Mouse (Mus musculus): Measurements from ENCODE around the gene Elf4. TPM values are rescaled to one million over a fixed set of nuclear protein-coding genes. Genes with fewer than 3 reads are reported as not detected.

The Elf4 gene
- 1 to 10 TPM; 1.0 TPM for total RNA-seq (2021)
- long read RNA-seq = 0 reads

DNA sequence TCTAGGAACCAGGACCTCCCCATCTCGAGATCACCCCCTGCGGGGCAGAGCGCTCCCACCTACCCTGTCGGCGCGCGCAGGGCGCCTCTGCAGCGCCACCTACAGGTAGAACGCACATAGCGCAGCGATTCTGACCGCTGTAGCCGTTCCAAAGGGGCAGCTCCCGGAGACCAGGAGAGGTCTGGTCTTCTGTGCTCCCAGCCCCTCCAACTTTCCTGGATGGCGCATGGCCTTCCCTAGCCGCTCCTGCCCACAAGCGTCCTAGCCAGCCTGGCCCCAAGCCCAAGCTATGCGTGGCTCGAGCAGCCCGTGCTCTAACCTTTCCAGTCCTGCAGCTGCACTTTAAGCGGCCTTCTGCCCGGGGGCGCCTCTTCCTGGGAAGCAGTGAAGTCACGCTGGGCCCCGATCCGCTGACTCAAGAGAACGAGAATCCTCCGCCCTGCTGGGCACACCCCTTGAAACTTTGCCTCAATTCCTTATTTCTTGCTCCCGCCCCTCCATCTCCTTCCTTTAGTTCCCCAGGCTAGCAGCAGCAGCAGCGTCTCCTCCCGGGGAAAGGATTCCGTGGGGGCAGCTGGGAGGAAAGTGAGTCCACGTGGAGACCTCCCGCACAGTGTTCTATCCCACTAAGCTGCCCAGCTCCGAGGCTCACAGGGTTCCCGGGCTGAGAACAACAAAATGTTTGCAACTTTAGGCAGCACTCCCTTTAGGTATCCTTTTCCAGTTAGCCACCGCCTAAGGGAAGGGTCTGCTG is at the start of gene Elf4:
TSS of gene Elf4 (minus strand) at position 379 of the 754 bp plus-strand sequence.
- DNase-seq (ENCODE audit: low spot score in 2 of 2) = peak; percentile 70 to 75

GRCm38 (mm10) chrX:48493763-48494162 is 30.8 kb upstream of the Elf4 start:
- no peak for DNase-seq (ENCODE audit: low spot score in 2 of 2)

DNA sequence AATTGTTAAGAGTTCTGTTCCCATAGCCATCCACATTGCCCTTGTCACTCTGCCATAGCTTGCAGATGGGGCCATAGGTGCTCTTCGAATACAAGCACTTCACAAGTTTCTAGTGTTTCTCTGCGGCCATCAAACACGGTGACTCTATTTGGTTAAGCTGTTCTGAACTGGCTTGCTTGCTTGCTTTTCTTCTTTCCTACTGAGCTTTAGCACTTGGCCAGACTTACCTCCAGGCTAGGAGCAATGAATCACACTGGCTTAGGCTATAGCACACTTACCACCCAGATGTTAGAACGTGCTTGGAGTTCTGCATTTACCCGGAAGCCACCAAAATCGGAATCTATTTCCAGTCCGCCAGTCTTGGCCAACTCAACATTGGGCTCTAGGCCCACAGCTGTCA is 18.8 kb upstream of the Elf4 start:
- no peak for DNase-seq (ENCODE audit: low spot score in 2 of 2)

- no peak for DNase-seq (ENCODE audit: low spot score in 2 of 2)
These were observed 18.2 kb upstream of the Elf4 start for GRCm38 (mm10) chrX:48481095-48481494.

DNA sequence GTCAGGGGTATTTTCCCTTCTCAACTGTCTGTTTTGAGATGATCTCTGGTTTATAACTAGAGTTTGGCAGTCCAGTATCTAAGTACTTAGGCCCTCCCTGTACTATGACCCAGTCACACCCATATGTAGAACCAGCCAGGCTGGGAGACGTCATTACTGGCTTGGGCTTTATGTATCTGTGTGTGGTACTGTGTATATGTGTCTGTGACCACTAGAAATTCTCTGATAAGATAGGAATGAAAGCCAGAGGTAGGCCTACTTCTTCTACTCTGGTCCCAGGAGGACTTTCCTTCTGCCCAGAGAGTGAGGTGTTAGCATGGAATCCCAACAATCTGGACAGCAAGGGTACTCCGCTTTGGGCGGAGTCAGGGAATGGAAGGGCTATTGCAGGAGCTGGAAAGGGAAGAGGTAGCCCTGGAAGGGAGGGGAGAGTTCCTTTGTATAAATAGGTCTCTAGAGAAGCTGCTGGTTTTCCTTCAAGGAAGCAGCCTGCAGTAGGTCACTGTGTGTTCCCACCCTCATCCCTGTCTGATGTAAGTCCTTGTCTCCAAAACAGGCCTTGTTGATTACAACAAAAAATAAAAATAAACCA is 4.5 kb upstream of the Elf4 start:
- DNase-seq (ENCODE audit: low spot score in 2 of 2) = no peak

- no peak for DNase-seq (ENCODE audit: low spot score in 2 of 2)
These were observed 3.2 kb upstream of the Elf4 start for GRCm38 (mm10) chrX:48466174-48466573.

DNA sequence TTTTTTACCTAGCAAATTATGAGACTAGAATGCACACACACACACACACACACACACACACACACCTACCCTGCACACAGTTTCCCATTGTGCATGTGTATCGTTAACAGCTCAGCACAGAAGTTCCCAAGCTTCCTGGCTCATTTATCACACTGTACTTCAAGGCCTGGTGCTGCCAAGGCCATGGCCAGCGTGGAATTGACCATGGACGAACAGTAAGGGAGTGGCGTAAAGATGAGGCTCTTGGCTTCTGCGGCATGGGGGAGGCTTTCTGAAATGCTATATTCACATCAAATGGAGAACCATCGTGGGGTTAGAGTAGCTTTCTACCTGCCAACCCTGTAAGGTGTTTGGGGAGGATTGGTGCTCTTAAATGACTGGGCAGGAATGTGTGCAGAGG is 1.5 kb upstream of the Elf4 start:
- DNase-seq (ENCODE audit: low spot score in 2 of 2) = no peak

- DNase-seq (ENCODE audit: low spot score in 2 of 2) = no peak
These were observed 704 bp upstream of the Elf4 start for GRCm38 (mm10) chrX:48463636-48464035.

GRCm38 (mm10) chrX:48462297-48462696 is 635 bp downstream of the Elf4 start:
- DNase-seq (ENCODE audit: low spot score in 2 of 2) = no peak

GRCm38 (mm10) chrX:48461006-48461405 is 1.9 kb downstream of the Elf4 start:
- no peak for DNase-seq (ENCODE audit: low spot score in 2 of 2)

DNA sequence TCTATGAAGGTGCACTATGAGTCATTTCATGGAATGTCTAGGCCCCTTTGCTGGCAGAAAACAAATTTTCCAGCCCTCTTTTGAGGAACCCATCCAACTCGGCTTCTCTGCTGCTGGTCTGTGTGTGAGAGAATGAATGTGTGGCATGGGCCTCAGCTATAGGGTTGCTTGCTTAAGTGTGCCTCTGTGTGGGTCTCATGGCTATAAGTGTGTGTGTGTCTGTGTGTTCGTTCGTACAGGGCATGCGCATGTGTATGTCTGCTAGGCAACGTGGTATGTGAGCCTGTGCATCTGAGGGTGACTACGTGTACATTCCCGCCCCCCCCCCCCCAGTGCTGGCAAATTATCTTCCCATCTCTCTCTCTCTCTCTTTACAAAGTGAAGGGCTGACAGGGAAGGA is 2.4 kb downstream of the Elf4 start:
- no peak for DNase-seq (ENCODE audit: low spot score in 2 of 2)

DNA sequence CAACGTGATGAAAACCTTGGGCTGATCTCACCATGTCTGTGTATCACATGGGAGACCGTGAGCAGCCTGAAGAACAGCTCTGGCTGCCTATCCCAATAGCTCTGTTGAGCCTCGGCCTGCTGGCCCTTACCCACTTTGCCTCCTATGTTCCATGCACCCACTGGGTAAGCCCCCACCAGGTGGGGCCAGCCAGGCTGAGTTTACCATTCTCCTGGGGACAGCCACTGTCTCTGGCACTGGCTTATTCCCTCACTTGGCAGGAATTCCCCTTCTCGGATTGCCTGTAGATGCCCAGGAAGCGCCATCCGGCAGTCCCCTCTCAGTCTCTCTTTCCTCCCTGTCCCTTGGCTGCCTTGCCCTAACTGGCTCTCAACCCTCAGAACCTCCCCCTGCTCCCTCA is 6.0 kb downstream of the Elf4 start:
- no peak for DNase-seq (ENCODE audit: low spot score in 2 of 2)

GRCm38 (mm10) chrX:48455018-48455417 is 7.9 kb downstream of the Elf4 start:
- DNase-seq (ENCODE audit: low spot score in 2 of 2) = no peak

GRCm38 (mm10) chrX:48454495-48454878 is 8.4 kb downstream of the Elf4 start:
- DNase-seq (ENCODE audit: low spot score in 2 of 2) = no peak

GRCm38 (mm10) chrX:48453736-48454494 is 9.0 kb downstream of the Elf4 start:
- DNase-seq (ENCODE audit: low spot score in 2 of 2) = peak; percentile 19 to 29

DNA sequence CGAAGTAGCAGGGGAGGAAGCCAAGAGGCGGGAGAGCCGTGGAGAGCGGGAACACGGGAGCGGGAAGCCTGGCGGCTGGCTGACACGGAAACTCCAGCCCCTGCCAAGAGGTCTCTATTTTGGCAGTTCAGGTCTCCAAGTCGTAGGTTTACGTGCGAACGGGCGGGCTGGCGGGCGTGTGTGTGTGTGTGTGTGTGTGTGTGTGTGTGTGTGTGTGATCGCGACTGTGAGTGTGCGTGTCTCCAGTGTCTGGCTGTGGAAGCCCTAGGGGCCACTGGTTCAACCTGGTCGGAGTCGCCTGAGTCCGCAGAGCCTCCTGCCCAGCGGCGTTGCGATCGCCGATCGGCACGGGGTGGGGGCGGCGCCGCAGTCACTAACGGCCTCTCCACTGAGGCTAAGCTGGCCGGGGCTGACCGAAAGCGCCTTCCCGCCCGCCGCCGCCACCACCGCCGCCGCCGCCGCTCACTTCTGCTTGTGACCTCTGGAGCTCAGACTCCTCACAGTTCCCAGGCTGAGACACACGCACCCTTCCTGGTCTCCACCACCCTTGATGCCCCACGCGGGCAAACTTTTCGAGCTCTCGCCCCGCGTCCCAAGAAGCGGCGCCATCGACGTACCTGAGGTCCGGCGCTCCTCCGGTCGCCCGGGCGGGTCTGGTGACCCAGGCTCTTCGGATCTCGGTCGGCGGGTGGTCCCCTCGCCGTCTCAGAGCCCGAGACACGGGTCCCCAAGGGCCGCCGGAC is 9.8 kb downstream of the Elf4 start:
- DNase-seq (ENCODE audit: low spot score in 2 of 2) = no peak

GRCm38 (mm10) chrX:48452231-48452890 is 10.6 kb downstream of the Elf4 start:
- no peak for DNase-seq (ENCODE audit: low spot score in 2 of 2)

- DNase-seq (ENCODE audit: low spot score in 2 of 2) = no peak
These were observed 13.3 kb downstream of the Elf4 start for GRCm38 (mm10) chrX:48449646-48450045.

DNA sequence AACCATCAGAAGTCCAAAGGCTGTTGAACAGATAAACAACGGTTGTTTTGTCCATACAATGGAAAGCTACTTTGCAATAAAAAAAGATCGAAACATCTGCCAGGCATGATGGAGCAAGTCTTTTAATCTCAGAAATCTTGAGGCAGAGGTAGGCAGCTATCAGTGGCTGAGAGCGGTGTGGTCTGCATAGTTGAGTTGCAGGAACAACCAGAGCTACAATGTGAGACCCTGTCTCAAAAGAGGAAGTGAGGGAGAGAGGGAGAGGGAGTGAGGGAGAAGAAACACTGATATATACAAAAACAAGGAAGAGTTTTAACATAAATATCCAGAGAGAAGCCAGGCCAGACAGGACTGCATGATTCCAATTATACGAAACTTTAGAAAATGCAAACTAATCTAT is 18.3 kb downstream of the Elf4 start:
- no peak for DNase-seq (ENCODE audit: low spot score in 2 of 2)

DNA sequence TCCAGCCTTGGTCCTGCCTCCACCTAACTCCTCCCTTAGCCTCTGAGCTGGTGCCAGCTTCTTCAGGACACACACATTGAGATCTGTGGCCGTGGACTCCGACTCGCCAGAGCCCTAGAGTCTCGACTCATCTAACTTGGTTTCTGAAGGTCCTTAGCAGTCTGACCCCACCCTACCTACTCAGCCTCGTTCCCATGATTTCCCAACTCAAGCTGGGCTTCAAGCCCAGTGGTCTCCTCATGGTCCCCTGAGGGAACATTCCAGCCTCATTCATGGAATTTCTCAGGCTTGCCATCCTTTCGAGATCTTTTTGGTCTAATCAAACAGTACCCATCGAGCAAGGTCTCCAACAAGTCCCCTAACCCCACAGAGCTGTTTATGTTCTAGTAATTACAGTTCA is 21.0 kb downstream of the Elf4 start:
- DNase-seq (ENCODE audit: low spot score in 2 of 2) = no peak

- DNase-seq (ENCODE audit: low spot score in 2 of 2) = no peak
These were observed 21.4 kb downstream of the Elf4 start for GRCm38 (mm10) chrX:48441548-48441947.
